Mouse (Mus musculus): ENCODE data around the gene Plxna4. TPM values are rescaled to one million over a fixed set of nuclear protein-coding genes. Genes with fewer than 3 reads are reported as not detected.

Gene Plxna4
- polyA plus RNA-seq, 1 experiment from 2014 or later = 14.6 TPM

GRCm38 (mm10) chr6:32204253-32204652, 383.7 kb downstream of the Plxna4 start:
- Histone ChIP-seq H3K4me2 (replicated peaks) (no peak overlapping the region), H3K27ac (no peak overlapping the region), H3K27me3 (replicated peaks) (no peaks in the 10 kb centered on the region), H3K4me1 (0 out of 2 replicates have a peak, but pooled peaks cover 5% of the 10 kb centered on the region), H3K36me3 (no peaks in the 10 kb centered on the region; the same call in 1 of the 2 replicates), H3K4me3 (no peak overlapping the region), H3K9ac (no peak overlapping the region), H3K9me3 (no peaks in the 10 kb centered on the region)
- no peak for ATAC-seq (ENCODE audit: low FRiP score, low read depth)
- 83% methylated on average over 4 of the region's 4 CpGs for WGBS

GRCm38 (mm10) chr6:32203389-32203788, 384.6 kb downstream of the Plxna4 start:
- no peak overlapping the region for H3K9ac ChIP-seq
- no peak overlapping the region for H3K4me3 ChIP-seq
- 34% methylated on average over 4 of the region's 4 CpGs for WGBS
- 0 out of 2 replicates have a peak, but pooled peaks cover 5% of the 10 kb centered on the region for H3K4me1 ChIP-seq
- H3K4me2 ChIP-seq (replicated peaks) = no peak overlapping the region
- no peaks in the 10 kb centered on the region; the same call in 1 of the 2 replicates for H3K36me3 ChIP-seq
- no peak for ATAC-seq (ENCODE audit: low FRiP score, low read depth)
- H3K27me3 ChIP-seq (replicated peaks) = no peaks in the 10 kb centered on the region
- H3K27ac ChIP-seq = no peak overlapping the region
- H3K9me3 ChIP-seq = no peaks in the 10 kb centered on the region

- Histone ChIP-seq H3K9me3 (no peaks in the 10 kb centered on the region), H3K4me2 (replicated peaks) (no peak overlapping the region), H3K9ac (no peak overlapping the region), H3K36me3 (no peaks in the 10 kb centered on the region; the same call in 1 of the 2 replicates), H3K27me3 (replicated peaks) (no peaks in the 10 kb centered on the region), H3K4me1 (0 out of 2 replicates have a peak, but pooled peaks cover 5% of the 10 kb centered on the region), H3K27ac (no peak overlapping the region), H3K4me3 (no peak overlapping the region)
- 50% methylated on average over 1 of the region's 1 CpGs for WGBS
- no peak for ATAC-seq (ENCODE audit: low FRiP score, low read depth)
Measured at GRCm38 (mm10) chr6:32202664-32203192, 385.3 kb downstream of the Plxna4 start.

DNA sequence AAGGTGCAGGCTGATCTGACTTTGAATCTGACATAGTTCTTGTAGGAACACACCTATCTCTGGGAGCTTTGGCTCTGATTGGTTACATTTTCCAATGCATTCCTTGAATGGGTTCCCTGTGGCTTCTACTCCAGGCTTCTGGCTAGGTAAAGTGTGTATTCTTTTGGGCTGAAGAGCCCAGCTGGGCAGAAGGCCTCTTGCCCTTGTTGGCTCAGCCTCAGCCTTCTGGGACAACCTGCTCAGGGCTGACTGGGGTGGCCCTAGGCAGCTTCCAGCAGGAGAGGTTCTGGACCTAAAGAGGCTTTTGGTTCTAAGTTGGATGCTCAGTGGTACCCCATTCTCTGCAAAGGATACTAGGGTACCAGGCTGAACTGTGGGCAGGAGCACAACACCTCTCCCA, 386.5 kb downstream of the Plxna4 start:
- H3K27ac ChIP-seq = no peak overlapping the region
- H3K9me3 ChIP-seq = no peaks in the 10 kb centered on the region
- H3K36me3 ChIP-seq = no peaks in the 10 kb centered on the region; the same call in 1 of the 2 replicates
- no peak overlapping the region for H3K4me3 ChIP-seq
- H3K9ac ChIP-seq = no peak overlapping the region
- H3K4me1 ChIP-seq = 0 out of 2 replicates have a peak, but pooled peaks cover 5% of the 10 kb centered on the region
- ATAC-seq (ENCODE audit: low FRiP score, low read depth) = no peak
- H3K27me3 ChIP-seq (replicated peaks) = no peaks in the 10 kb centered on the region
- H3K4me2 ChIP-seq (replicated peaks) = no peak overlapping the region

- Histone ChIP-seq H3K36me3 (no peaks in the 10 kb centered on the region; the same call in 1 of the 2 replicates), H3K4me2 (replicated peaks) (no peak overlapping the region), H3K27me3 (replicated peaks) (no peaks in the 10 kb centered on the region), H3K27ac (no peak overlapping the region), H3K4me1 (0 out of 2 replicates have a peak, but pooled peaks cover 8% of the 10 kb centered on the region), H3K9me3 (no peaks in the 10 kb centered on the region), H3K4me3 (no peak overlapping the region), H3K9ac (no peak overlapping the region)
- ATAC-seq (ENCODE audit: low FRiP score, low read depth) = no peak
- WGBS = 77% methylated on average over 2 of the region's 2 CpGs
Measured at GRCm38 (mm10) chr6:32199616-32200015, 388.4 kb downstream of the Plxna4 start.

DNA sequence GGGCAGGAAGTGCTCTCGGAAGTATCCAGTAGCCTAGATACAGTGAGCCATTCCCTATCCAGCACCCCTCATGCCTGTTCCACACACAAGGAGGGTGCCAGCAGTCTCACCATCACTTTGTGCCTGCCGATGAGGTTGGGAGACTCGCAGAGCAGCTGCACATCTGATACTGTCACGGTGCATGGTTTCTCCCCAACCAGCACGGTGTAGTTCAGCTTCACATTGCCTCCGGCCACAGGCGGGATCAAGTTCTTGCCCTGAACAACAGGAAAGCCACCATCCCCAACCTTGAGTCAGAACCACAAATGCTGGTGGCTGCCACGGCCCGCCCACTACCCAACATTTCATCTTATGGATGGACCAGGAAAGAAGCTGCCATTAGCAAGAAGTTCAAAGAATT, 391.1 kb downstream of the Plxna4 start:
- Histone ChIP-seq H3K36me3 (peaks cover 5% of the 10 kb centered on the region; the same call in 1 of the 2 replicates), H3K9ac (no peak overlapping the region), H3K4me2 (replicated peaks) (no peak overlapping the region), H3K27me3 (replicated peaks) (no peaks in the 10 kb centered on the region), H3K9me3 (no peaks in the 10 kb centered on the region), H3K4me1 (0 out of 2 replicates have a peak, but pooled peaks cover 6% of the 10 kb centered on the region), H3K4me3 (no peak overlapping the region), H3K27ac (no peak overlapping the region)
- no peak for ATAC-seq (ENCODE audit: low FRiP score, low read depth)
- 89% methylated on average over 9 of the region's 9 CpGs for WGBS

DNA sequence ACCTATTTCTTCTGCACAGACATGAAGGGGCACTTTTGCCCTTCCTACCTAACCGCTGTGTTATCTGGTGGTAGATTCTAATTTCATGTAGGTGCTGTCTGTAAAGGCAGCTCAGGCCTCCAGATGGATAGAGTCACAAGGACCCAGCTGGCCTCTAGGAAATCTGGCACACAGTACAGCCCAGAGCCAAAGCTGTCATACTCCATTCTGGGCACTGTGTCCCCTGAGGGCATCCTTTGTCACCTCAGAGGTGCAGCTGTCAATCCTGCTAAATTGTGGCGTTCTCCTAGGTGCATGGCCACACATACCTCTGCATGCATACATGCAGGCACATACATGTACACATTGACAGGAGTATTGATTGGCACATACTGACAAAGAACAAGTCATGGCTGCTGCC, 394.9 kb downstream of the Plxna4 start:
- H3K27me3 ChIP-seq (replicated peaks) = no peaks in the 10 kb centered on the region
- ATAC-seq (ENCODE audit: low FRiP score, low read depth) = no peak
- H3K4me1 ChIP-seq = 0 out of 2 replicates have a peak, but pooled peaks cover 6% of the 10 kb centered on the region
- no peak overlapping the region for H3K9ac ChIP-seq
- WGBS = 85% methylated on average over 2 of the region's 2 CpGs
- H3K4me3 ChIP-seq = no peak overlapping the region
- H3K27ac ChIP-seq = no peak overlapping the region
- H3K36me3 ChIP-seq = peaks cover 15% of the 10 kb centered on the region; the same call in 1 of the 2 replicates
- H3K9me3 ChIP-seq = no peaks in the 10 kb centered on the region
- H3K4me2 ChIP-seq (replicated peaks) = no peak overlapping the region

DNA sequence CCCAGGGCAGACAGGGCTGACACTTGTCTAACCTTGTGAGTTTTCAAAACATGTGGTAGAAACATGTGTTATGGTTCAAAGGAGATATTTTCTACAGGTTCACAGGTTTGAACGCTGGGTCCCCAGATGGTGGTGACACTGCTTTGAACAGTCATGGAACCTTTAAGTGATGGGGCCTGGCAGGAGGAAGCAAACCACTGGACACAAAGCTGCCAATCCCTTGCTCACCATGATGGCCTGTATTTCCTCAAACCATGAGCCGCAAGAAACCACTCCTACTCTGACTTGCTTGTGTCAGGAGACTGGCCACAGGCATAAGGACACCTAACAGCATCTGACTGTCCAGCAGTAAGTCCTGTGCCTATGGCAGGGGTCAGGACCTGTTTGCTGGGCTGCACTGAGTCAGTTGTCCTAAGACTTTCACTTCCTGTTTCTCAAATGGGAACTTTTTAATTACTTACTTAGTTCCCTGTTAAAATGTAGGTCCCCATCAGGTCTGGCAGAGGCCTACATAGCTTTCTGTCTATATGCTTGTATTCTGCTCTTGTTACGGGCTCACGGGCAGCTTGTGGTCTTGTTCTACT, 403.5 kb downstream of the Plxna4 start:
- no peak overlapping the region for H3K4me2 ChIP-seq (replicated peaks)
- 0 out of 2 replicates have a peak, but pooled peaks cover 1% of the 10 kb centered on the region for H3K4me1 ChIP-seq
- no peaks in the 10 kb centered on the region for H3K9me3 ChIP-seq
- peaks cover 10% of the 10 kb centered on the region; the same call in 1 of the 2 replicates for H3K36me3 ChIP-seq
- no peak overlapping the region for H3K27ac ChIP-seq
- ATAC-seq (ENCODE audit: low FRiP score, low read depth) = no peak
- no peak overlapping the region for H3K9ac ChIP-seq
- no peaks in the 10 kb centered on the region for H3K27me3 ChIP-seq (replicated peaks)
- WGBS = 89% methylated on average over 4 of the region's 4 CpGs
- no peak overlapping the region for H3K4me3 ChIP-seq

DNA sequence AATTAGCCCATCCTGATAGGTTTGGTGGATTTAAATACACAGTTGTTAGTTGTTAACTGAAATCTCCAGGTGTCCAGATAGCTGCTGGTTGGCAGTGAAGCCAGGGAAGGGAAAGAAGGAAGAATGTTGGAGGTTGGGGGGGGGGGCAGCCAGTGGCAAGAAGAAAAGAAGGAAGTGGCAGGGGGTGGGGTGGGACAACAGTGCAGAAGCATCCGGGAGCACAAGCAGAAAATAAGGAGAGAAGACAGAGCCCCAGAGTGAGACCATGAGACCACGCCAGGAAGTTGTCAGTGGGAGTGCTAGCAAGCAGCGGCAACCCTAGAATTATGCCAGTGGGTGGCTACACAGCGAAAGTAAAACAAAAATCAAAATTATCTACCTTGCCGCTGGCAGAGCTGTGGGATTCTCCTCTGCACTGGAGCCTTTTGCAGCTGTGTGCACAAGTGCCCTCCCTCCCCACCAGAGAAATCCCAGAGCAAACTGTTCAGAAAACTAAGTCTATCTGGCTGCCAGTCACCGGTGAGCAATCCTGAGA, 404.3 kb downstream of the Plxna4 start:
- WGBS = 72% methylated on average over 6 of the region's 6 CpGs
- H3K4me1 ChIP-seq = 0 out of 2 replicates have a peak, but pooled peaks cover 5% of the 10 kb centered on the region
- H3K27me3 ChIP-seq (replicated peaks) = no peaks in the 10 kb centered on the region
- no peak overlapping the region for H3K9ac ChIP-seq
- no peak overlapping the region for H3K27ac ChIP-seq
- H3K36me3 ChIP-seq = peaks cover 10% of the 10 kb centered on the region; the same call in 1 of the 2 replicates
- no peak overlapping the region for H3K4me3 ChIP-seq
- no peak for ATAC-seq (ENCODE audit: low FRiP score, low read depth)
- no peak overlapping the region for H3K4me2 ChIP-seq (replicated peaks)
- no peaks in the 10 kb centered on the region for H3K9me3 ChIP-seq

- H3K4me2 ChIP-seq (replicated peaks) = no peak overlapping the region
- H3K36me3 ChIP-seq = peaks cover 6% of the 10 kb centered on the region; the same call in 1 of the 2 replicates
- no peak overlapping the region for H3K27ac ChIP-seq
- WGBS = 78% methylated on average over 5 of the region's 5 CpGs
- no peak overlapping the region for H3K9ac ChIP-seq
- H3K27me3 ChIP-seq (replicated peaks) = no peaks in the 10 kb centered on the region
- H3K4me1 ChIP-seq = 0 out of 2 replicates have a peak, but pooled peaks cover 5% of the 10 kb centered on the region
- no peak overlapping the region for H3K4me3 ChIP-seq
- no peak for ATAC-seq (ENCODE audit: low FRiP score, low read depth)
- no peaks in the 10 kb centered on the region for H3K9me3 ChIP-seq
Measured at GRCm38 (mm10) chr6:32180012-32180358, 408.0 kb downstream of the Plxna4 start.

- no peak overlapping the region for H3K4me2 ChIP-seq (replicated peaks)
- H3K9me3 ChIP-seq = no peaks in the 10 kb centered on the region
- no peak overlapping the region for H3K27ac ChIP-seq
- ATAC-seq (ENCODE audit: low FRiP score, low read depth) = no peak
- 85% methylated on average over 2 of the region's 2 CpGs for WGBS
- H3K4me3 ChIP-seq = no peak overlapping the region
- 0 out of 2 replicates have a peak, but pooled peaks cover 5% of the 10 kb centered on the region for H3K4me1 ChIP-seq
- H3K36me3 ChIP-seq = peaks cover 5% of the 10 kb centered on the region; the same call in 1 of the 2 replicates
- no peaks in the 10 kb centered on the region for H3K27me3 ChIP-seq (replicated peaks)
- no peak overlapping the region for H3K9ac ChIP-seq
Measured at GRCm38 (mm10) chr6:32179346-32180011, 408.5 kb downstream of the Plxna4 start.

- H3K4me2 ChIP-seq (replicated peaks) = no peak overlapping the region
- no peak overlapping the region for H3K9ac ChIP-seq
- no peaks in the 10 kb centered on the region for H3K27me3 ChIP-seq (replicated peaks)
- H3K9me3 ChIP-seq = no peaks in the 10 kb centered on the region
- no peak overlapping the region for H3K4me3 ChIP-seq
- WGBS = 64% methylated on average over 3 of the region's 3 CpGs
- no peak for ATAC-seq (ENCODE audit: low FRiP score, low read depth)
- H3K36me3 ChIP-seq = peaks cover 4% of the 10 kb centered on the region; the same call in 1 of the 2 replicates
- 0 out of 2 replicates have a peak, but pooled peaks cover 5% of the 10 kb centered on the region for H3K4me1 ChIP-seq
- no peak overlapping the region for H3K27ac ChIP-seq
Measured at GRCm38 (mm10) chr6:32177905-32178304, 410.1 kb downstream of the Plxna4 start.
